Mouse (Mus musculus) adrenal gland, adult 2 months (tissue): ENCODE measurements around the gene Slc9b1. TPM values are rescaled to one million over a fixed set of nuclear protein-coding genes. Genes with fewer than 3 reads are reported as not detected.

Source experiments
- DNase-seq: peaks from one replicate; pipeline ENCODE4 v3.0.0; 2021
- long read RNA-seq: library from polyadenylated mRNA; stranded (forward); transcript quantifications from one replicate; pipeline ENCODE4 v2.0.0, GENCODE M21; 2021
- polyA plus RNA-seq: library from polyadenylated mRNA; depleted of rRNA; stranded (reverse); fragments of >200 nt; gene quantifications from 2 replicates; pipeline ENCODE4 v1.2.3, GENCODE M21; 2012; rRNA removed
- total RNA-seq, 2 experiments: library from RNA; stranded (reverse); gene quantifications; 2 replicates each; pipeline ENCODE4 v1.2.3; 2021

Gene Slc9b1
- total RNA-seq (under 1 TPM; 0.35 to 0.90 TPM), polyA plus RNA-seq (0.06 TPM in 1 of 2 replicates, not detected in the other)
- long read RNA-seq, partial matches to known transcripts = 0 of 1 reads
- long read RNA-seq, other reads (novel, unspliced or antisense) = 1 of 1 reads

- no peak for DNase-seq
These were observed at the start of gene Slc9b1 for GRCm38 (mm10) chr3:135347739-135348264. TSS of gene Slc9b1 (plus strand) at chr3:135348029.

- peak; percentile 89 for DNase-seq
These were observed 49.3 kb upstream of the Slc9b1 start for GRCm38 (mm10) chr3:135298560-135298959.

GRCm38 (mm10) chr3:135300081-135300480, 47.7 kb upstream of the Slc9b1 start:
- no peak for DNase-seq

- DNase-seq = no peak
These were observed 43.8 kb upstream of the Slc9b1 start for GRCm38 (mm10) chr3:135304060-135304459.

- DNase-seq = no peak
These were observed 43.3 kb upstream of the Slc9b1 start for GRCm38 (mm10) chr3:135304566-135304965.

GRCm38 (mm10) chr3:135307411-135308259, 40.2 kb upstream of the Slc9b1 start, which contains the start of gene Slc9b2:
TSS of gene Slc9b2 (plus strand) at chr3:135307700.
- peak; percentile 25 for DNase-seq

- no peak for DNase-seq
These were observed 34.8 kb upstream of the Slc9b1 start for GRCm38 (mm10) chr3:135312916-135313491.

GRCm38 (mm10) chr3:135313727-135314126, 34.1 kb upstream of the Slc9b1 start:
- DNase-seq = no peak

GRCm38 (mm10) chr3:135314811-135315210, 33.0 kb upstream of the Slc9b1 start:
- no peak for DNase-seq

- DNase-seq = no peak
These were observed 32.0 kb upstream of the Slc9b1 start for GRCm38 (mm10) chr3:135315720-135316425.

- DNase-seq = no peak
These were observed 29.5 kb upstream of the Slc9b1 start for GRCm38 (mm10) chr3:135318331-135318730.

GRCm38 (mm10) chr3:135324354-135324753, 23.5 kb upstream of the Slc9b1 start:
- DNase-seq = no peak

- no peak for DNase-seq
These were observed 20.7 kb upstream of the Slc9b1 start for GRCm38 (mm10) chr3:135327176-135327575.

GRCm38 (mm10) chr3:135327601-135328000, 20.2 kb upstream of the Slc9b1 start:
- no peak for DNase-seq

- DNase-seq = peak; percentile 59
These were observed 19.3 kb upstream of the Slc9b1 start for GRCm38 (mm10) chr3:135328560-135328959.

GRCm38 (mm10) chr3:135332691-135333090, 15.1 kb upstream of the Slc9b1 start:
- DNase-seq = no peak

GRCm38 (mm10) chr3:135333763-135334162, 14.1 kb upstream of the Slc9b1 start:
- no peak for DNase-seq

- DNase-seq = no peak
These were observed 1.2 kb downstream of the Slc9b1 start for GRCm38 (mm10) chr3:135349022-135349421.

- no peak for DNase-seq
These were observed 4.0 kb downstream of the Slc9b1 start for GRCm38 (mm10) chr3:135351857-135352256.

- DNase-seq = no peak
These were observed 9.6 kb downstream of the Slc9b1 start for GRCm38 (mm10) chr3:135357394-135357793.

- DNase-seq = no peak
These were observed 28.0 kb downstream of the Slc9b1 start for GRCm38 (mm10) chr3:135375836-135376235.

- no peak for DNase-seq
These were observed 29.6 kb downstream of the Slc9b1 start for GRCm38 (mm10) chr3:135377445-135377844.
